Mouse (Mus musculus): ENCODE results near the gene Crebrf. TPM values are rescaled to one million over a fixed set of nuclear protein-coding genes. Genes with fewer than 3 reads are reported as not detected.

Gene Crebrf
- polyA plus RNA-seq, 1 experiment from 2014 or later: 10.2 TPM

DNA sequence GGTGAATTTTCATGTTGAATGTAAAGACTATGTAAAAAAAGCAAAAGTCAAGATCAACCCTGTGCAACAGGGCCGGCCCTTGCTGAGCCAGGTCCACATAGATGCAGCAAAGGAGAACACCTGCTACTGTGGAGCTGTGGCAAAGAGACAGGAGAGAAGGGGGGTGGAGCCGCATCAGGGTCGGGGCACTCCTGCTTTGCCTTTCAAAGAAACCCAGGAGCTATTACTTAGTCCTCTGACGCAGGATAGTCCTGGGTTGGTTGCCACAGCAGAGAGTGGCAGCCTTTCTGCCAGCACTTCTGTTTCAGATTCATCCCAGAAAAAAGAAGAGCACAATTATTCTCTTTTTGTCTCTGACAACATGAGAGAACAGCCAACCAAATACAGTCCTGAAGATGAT, 27.1 kb downstream of the Crebrf start:
- ATAC-seq (ENCODE audit: extremely low read depth, insufficient number of reproducible peaks, low FRiP score, low TSS enrichment): no peak
- no peaks in the 10 kb centered on the region for H3K9me3 ChIP-seq
- H3K4me3 ChIP-seq: no peak overlapping the region
- H3K27me3 ChIP-seq (replicated peaks): no peaks in the 10 kb centered on the region
- peaks cover 10% of the 10 kb centered on the region for H3K36me3 ChIP-seq
- WGBS: 59% methylated on average over 4 of the region's 4 CpGs
- H3K27ac ChIP-seq (replicated peaks): no peak overlapping the region
- no peaks in the 10 kb centered on the region for H3K4me1 ChIP-seq
- H3K9ac ChIP-seq: no peak overlapping the region
- no peak overlapping the region for H3K4me2 ChIP-seq

DNA sequence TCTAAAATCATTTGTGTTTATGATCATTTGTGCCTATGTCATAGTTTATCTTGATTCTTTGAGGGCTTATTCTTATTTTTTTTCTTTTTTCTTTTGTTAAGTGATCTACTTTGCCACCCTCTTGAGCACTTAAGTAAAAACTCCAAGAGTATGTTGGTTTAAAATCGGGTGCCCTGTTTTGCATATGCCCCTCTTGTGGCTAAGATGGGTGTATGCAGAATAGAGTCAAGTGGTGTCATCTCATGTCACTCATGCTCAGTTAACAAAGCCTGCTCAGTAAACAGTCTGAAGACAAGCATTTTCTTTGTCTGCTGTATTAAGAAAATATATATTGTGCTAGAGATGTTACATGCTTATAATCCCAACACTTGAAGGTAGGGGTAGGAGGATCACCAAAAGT, 27.8 kb downstream of the Crebrf start:
- no peak for ATAC-seq (ENCODE audit: extremely low read depth, insufficient number of reproducible peaks, low FRiP score, low TSS enrichment)
- Histone ChIP-seq H3K4me1 (no peaks in the 10 kb centered on the region), H3K27ac (replicated peaks) (no peak overlapping the region), H3K27me3 (replicated peaks) (no peaks in the 10 kb centered on the region), H3K4me2 (no peak overlapping the region), H3K36me3 (peaks cover 10% of the 10 kb centered on the region), H3K4me3 (no peak overlapping the region), H3K9ac (no peak overlapping the region), H3K9me3 (no peaks in the 10 kb centered on the region)
- WGBS: 46% methylated on average over 1 of the region's 1 CpGs

DNA sequence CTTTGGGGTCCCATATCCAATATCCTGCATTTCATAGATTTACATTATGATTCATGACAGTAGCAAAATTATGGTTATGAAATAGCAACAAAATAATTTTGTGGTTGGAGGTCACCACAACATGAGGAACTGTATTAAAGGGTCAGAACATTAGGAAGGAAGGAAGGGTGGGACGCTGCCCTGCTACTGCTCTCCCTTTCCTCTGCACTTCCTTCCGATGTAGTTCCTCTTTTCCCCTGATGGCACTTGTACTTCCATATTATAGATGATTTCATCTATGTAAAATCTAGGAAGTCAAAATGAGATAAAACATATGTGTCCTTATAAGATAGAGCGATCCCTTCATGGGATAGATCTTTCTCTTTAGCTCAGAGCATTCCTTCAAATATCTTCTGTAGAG, 34.5 kb downstream of the Crebrf start:
- Histone ChIP-seq H3K9ac (no peak overlapping the region), H3K4me2 (no peak overlapping the region), H3K36me3 (no peaks in the 10 kb centered on the region), H3K27ac (replicated peaks) (no peak overlapping the region), H3K27me3 (replicated peaks) (no peaks in the 10 kb centered on the region), H3K9me3 (no peaks in the 10 kb centered on the region), H3K4me3 (no peak overlapping the region), H3K4me1 (no peaks in the 10 kb centered on the region)
- no peak for ATAC-seq (ENCODE audit: extremely low read depth, insufficient number of reproducible peaks, low FRiP score, low TSS enrichment)
- WGBS: 84% methylated on average over 3 of the region's 3 CpGs

DNA sequence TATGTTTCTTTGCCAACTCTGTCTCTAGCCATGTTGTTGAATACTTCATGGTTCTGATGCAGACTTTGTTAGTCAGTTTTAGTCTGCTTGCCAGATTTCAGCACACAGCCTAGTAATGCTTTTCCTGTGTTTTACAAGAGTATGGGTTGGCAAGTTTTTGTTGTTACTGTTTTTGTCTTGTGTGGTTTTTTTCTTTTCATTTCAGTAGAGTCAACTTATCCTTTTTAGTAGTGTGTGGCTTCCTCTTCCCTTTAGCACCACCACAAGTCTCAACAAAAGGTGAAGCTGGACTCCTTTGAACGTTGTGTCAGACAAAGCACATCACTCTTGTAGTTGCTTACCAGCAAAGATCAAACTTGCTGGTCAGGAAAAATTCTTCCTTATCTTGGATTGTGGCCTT, 36.8 kb downstream of the Crebrf start:
- no peak overlapping the region for H3K4me3 ChIP-seq
- no peaks in the 10 kb centered on the region for H3K36me3 ChIP-seq
- no peak overlapping the region for H3K4me2 ChIP-seq
- WGBS: 72% methylated on average over 1 of the region's 1 CpGs
- H3K4me1 ChIP-seq: no peaks in the 10 kb centered on the region
- no peak for ATAC-seq (ENCODE audit: extremely low read depth, insufficient number of reproducible peaks, low FRiP score, low TSS enrichment)
- H3K27me3 ChIP-seq (replicated peaks): no peaks in the 10 kb centered on the region
- no peak overlapping the region for H3K27ac ChIP-seq (replicated peaks)
- H3K9me3 ChIP-seq: no peaks in the 10 kb centered on the region
- H3K9ac ChIP-seq: no peak overlapping the region

DNA sequence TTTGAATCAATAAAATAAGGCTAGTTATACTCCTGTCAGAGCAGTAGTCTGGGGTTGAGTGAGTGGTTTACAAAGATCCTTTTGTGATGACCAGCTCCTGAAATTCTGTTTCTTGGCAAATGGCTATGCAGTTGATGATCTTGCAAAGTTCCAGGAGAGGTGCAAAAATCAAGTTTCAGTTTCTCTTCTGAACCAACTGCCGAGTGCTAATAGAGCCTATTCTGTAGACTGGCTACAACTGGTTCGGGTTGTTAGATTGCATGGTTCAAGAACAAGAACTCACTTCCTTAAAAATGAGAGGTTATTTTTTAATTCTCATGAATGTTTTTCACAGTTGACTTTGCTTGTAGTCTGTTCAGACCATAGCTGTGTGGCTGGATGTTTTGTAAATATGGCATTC, 38.0 kb downstream of the Crebrf start:
- ATAC-seq (ENCODE audit: extremely low read depth, insufficient number of reproducible peaks, low FRiP score, low TSS enrichment): no peak
- H3K27ac ChIP-seq (replicated peaks): no peak overlapping the region
- WGBS: 80% methylated on average over 2 of the region's 2 CpGs
- H3K4me2 ChIP-seq: no peak overlapping the region
- no peaks in the 10 kb centered on the region for H3K9me3 ChIP-seq
- no peaks in the 10 kb centered on the region for H3K4me1 ChIP-seq
- peaks cover 7% of the 10 kb centered on the region for H3K36me3 ChIP-seq
- no peak overlapping the region for H3K9ac ChIP-seq
- no peak overlapping the region for H3K4me3 ChIP-seq
- H3K27me3 ChIP-seq (replicated peaks): no peaks in the 10 kb centered on the region

DNA sequence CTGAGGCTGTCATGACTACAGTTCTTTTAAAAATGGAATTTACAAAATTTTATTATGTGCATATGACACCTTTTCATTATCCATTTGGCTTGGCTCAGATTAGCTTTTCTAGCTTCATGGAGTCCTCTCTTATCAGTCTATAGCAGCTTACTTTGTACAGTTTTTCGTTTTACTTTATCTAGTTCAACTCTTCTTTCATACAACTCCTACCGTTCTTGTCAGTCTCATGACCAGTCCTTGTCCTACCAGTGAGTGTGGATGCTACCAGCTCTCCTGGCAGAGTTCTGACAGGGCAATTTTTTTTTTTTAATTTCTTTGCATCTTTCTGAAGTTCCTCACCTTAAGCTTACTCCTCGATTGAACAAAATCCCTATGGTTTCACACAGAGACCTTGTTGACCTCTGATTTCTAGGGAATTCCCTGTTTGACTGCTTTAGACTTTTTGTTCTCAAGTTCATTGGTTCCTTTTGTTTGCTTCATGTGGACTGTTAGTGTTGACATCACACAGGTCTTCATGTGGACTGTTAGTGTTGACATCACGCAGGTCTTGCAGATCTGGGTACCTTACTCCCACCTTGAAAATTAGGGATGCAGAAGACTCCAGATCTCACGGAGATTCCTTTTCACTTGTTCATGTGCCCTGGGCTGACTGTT, 51.8 kb downstream of the Crebrf start:
- no peak for ATAC-seq (ENCODE audit: extremely low read depth, insufficient number of reproducible peaks, low FRiP score, low TSS enrichment)
- Histone ChIP-seq H3K9me3 (no peaks in the 10 kb centered on the region), H3K4me1 (no peaks in the 10 kb centered on the region), H3K9ac (no peak overlapping the region), H3K36me3 (peaks cover 25% of the 10 kb centered on the region), H3K4me2 (no peak overlapping the region), H3K27ac (replicated peaks) (no peak overlapping the region), H3K4me3 (no peak overlapping the region), H3K27me3 (replicated peaks) (no peaks in the 10 kb centered on the region)
- 74% methylated on average over 5 of the region's 5 CpGs for WGBS

DNA sequence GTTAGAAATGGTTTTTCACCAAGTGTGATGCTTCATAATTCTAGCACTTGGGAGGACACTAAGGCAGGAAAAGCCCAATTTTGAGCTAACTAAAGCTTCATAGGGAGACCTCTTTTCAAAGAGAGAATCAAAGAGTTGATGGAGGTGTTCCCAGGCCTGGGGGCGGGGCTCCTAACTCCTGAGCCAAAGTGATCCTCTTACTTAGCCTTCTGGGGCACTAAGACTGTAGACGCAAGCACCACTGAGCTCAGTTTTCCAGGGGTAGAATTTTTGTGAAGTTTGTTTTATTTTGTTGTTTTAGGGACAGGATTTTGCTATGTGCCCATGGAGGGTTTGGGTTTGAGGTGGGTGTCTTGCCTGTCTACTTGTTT, 52.3 kb downstream of the Crebrf start:
- H3K4me1 ChIP-seq: no peaks in the 10 kb centered on the region
- H3K27me3 ChIP-seq (replicated peaks): no peaks in the 10 kb centered on the region
- no peak overlapping the region for H3K9ac ChIP-seq
- no peak for ATAC-seq (ENCODE audit: extremely low read depth, insufficient number of reproducible peaks, low FRiP score, low TSS enrichment)
- peaks cover 25% of the 10 kb centered on the region for H3K36me3 ChIP-seq
- H3K4me2 ChIP-seq: no peak overlapping the region
- no peak overlapping the region for H3K27ac ChIP-seq (replicated peaks)
- WGBS: 79% methylated on average over 2 of the region's 2 CpGs
- H3K9me3 ChIP-seq: no peaks in the 10 kb centered on the region
- H3K4me3 ChIP-seq: no peak overlapping the region

DNA sequence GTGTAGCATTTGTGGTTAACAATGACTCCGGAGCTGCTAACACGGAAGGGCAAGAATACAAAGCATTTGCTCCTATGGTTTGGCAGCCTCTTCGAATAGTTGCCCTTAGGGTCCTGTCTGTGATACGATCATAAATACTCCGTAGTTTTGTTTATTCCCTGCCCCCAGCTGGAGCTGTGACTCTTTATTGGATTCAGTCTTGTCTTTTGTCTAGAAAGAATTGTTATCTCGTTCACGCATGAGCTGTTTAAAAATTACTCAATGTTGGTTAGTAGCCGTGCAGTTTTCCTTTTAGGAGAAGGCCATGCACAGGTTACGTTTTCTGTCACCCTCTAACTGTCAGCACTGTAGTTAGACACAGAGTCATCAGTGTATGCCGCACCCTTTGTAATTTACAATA, 60.8 kb downstream of the Crebrf start:
- H3K27me3 ChIP-seq (replicated peaks): no peaks in the 10 kb centered on the region
- H3K4me3 ChIP-seq: no peak overlapping the region
- no peak for ATAC-seq (ENCODE audit: extremely low read depth, insufficient number of reproducible peaks, low FRiP score, low TSS enrichment)
- no peak overlapping the region for H3K9ac ChIP-seq
- peaks cover 8% of the 10 kb centered on the region for H3K4me1 ChIP-seq
- no peaks in the 10 kb centered on the region for H3K9me3 ChIP-seq
- no peak overlapping the region for H3K4me2 ChIP-seq
- 71% methylated on average over 10 of the region's 10 CpGs for WGBS
- peaks cover 4% of the 10 kb centered on the region for H3K36me3 ChIP-seq
- no peak overlapping the region for H3K27ac ChIP-seq (replicated peaks)

DNA sequence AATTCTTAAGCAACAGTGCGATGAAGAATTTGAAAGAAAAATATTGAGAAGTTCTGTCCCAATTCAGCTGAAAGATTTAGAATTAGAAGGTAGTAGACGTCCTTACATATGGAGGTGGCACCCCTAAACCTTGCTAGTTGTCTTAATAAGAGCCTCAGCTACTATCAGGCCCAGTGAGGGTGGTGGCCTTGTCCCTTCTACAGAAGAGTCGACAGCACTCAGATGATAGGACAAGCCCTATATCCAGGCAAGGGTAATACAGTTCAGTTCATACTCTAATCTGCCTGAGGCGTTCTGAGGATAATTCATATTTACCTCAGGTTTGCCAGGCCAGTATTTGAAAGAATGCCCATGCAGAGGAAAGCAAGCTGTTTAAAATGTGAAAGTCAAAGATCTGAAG, 62.6 kb downstream of the Crebrf start:
- Histone ChIP-seq H3K9ac (no peak overlapping the region), H3K36me3 (no peaks in the 10 kb centered on the region; the same call in 1 of the 2 replicates), H3K4me2 (no peak overlapping the region), H3K9me3 (no peaks in the 10 kb centered on the region), H3K27me3 (replicated peaks) (no peaks in the 10 kb centered on the region), H3K4me1 (peaks cover 22% of the 10 kb centered on the region), H3K4me3 (no peak overlapping the region), H3K27ac (replicated peaks) (no peak overlapping the region)
- WGBS: 69% methylated on average over 4 of the region's 4 CpGs
- no peak for ATAC-seq (ENCODE audit: extremely low read depth, insufficient number of reproducible peaks, low FRiP score, low TSS enrichment)

DNA sequence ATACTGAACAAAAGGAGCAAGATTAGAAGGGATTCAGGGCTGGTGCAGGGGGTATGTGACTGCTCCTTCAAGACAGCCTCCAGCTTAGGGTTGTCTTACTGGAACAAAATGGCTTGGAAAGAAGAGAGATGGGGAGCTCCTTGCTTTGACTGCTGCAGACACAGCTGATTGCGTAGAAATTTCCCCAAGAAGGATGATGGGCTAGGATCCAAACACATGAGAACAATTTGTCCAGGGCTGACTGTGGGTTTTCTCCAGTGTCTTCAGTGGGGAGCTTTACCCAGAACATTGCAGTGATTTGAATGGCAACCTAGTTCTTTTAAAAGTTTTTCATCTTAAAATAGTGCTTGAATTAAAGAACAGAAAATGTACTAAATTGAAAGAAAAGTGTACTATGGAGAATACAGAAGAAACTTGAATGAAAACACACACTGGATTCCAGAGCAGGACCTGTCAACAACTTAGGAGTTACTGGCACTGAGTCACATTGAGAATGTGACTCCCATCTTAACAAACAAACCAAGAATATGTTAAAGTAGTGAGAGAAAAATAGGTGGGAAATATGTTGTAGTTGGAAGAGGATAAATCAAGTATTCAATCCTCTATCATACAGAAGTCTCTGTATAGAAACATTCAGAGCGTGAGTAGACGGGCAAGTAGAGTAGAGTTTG, 63.1 kb downstream of the Crebrf start:
- no peak for ATAC-seq (ENCODE audit: extremely low read depth, insufficient number of reproducible peaks, low FRiP score, low TSS enrichment)
- H3K9me3 ChIP-seq: no peaks in the 10 kb centered on the region
- WGBS: 84% methylated on average over 3 of the region's 3 CpGs
- no peak overlapping the region for H3K4me3 ChIP-seq
- H3K4me2 ChIP-seq: no peak overlapping the region
- H3K9ac ChIP-seq: no peak overlapping the region
- H3K4me1 ChIP-seq: peaks cover 22% of the 10 kb centered on the region
- H3K27ac ChIP-seq (replicated peaks): no peak overlapping the region
- no peaks in the 10 kb centered on the region for H3K27me3 ChIP-seq (replicated peaks)
- peaks cover 5% of the 10 kb centered on the region for H3K36me3 ChIP-seq

DNA sequence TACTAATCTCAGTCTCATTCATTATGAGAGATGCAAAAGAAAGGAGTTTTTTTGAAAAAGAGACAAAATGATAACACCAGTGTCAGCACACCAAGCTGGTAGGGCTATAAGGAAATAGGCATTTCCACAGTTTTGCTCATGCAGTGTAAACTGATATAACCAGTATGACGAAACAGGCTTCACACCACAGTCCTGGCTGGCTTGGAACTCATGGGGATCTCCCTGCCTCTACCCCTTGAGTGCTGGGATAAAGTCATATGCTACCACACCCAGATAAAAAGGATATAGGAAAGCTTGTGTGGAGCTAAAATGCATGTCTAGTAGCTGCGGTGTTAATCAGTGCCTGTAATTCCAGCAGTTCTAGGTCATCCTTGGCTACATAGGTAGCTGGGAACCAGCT, 64.0 kb downstream of the Crebrf start:
- H3K27me3 ChIP-seq (replicated peaks): no peaks in the 10 kb centered on the region
- peaks cover 22% of the 10 kb centered on the region for H3K4me1 ChIP-seq
- H3K4me3 ChIP-seq: no peak overlapping the region
- H3K9me3 ChIP-seq: no peaks in the 10 kb centered on the region
- 79% methylated on average over 2 of the region's 2 CpGs for WGBS
- no peak for ATAC-seq (ENCODE audit: extremely low read depth, insufficient number of reproducible peaks, low FRiP score, low TSS enrichment)
- no peak overlapping the region for H3K9ac ChIP-seq
- H3K4me2 ChIP-seq: no peak overlapping the region
- H3K27ac ChIP-seq (replicated peaks): no peak overlapping the region
- peaks cover 14% of the 10 kb centered on the region for H3K36me3 ChIP-seq

All from heart, embryonic 13.5 days (tissue).